ENCODE assay signal across 20 mouse cellular contexts in the genomic region with DNA sequence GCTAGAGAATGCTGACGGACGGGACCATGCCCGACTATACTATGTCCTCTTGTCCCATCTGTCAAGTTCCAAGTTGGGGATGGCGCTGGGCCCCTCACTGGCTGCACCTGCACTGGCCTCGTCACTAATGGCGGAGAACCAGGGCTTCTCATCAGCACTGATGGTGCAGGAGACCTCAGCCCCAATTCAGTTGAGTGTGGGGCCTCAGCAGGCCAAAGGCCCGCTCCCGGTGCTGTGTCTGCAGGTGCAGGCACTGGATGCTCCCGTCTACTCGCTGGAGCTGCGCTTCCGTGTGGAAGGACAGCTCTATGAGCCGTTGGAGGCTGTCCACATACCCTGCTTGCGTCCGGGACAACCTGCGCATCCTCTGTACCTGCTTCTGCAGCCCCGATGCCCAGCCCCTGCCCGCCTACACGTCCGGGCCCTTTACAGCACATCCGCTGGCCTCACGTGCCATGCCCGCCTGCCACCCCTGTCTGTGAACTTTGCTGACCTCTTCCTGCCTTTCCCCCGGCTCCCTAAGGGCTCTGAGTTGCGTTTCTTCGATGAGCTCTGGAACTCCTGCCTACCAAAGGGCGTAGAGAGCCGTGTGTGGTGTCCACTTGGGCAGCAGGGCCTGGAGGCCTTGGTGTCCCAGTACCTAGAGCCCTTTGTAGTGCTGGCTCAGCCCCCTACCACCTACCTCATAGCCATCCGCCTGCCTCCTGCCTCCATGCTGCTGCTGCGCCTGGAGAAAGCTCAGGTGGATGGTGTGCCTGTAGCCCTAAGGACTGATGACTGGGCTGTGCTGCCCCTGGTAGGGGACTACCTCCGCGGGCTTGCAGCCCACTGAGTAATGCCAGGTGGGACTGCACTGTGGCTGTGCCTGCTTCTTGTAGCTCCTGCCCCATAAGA. TPM values are rescaled to one million over a fixed set of nuclear protein-coding genes. Genes with fewer than 3 reads are reported as not detected.
DNase-seq lines count a peak whose midpoint lies in the region; ATAC-seq and TF ChIP-seq lines count a peak whose summit lies in the region.
"Had no signal": no experiment of that assay in that cellular context is flagged by ENCODE, and none has a peak within 500 bp of the region (broad histone marks: within the 10 kb centered on the region; RNA-seq: fewer than 3 reads in every experiment).

No protein-coding gene starts in this region.

- no peaks in the 10 kb centered on the region for H3K9me3 ChIP-seq in kidney, embryonic 14.5 days (ENCODE audit: control insufficient read depth, low read length)
- no peaks in the 10 kb centered on the region for H3K9me3 ChIP-seq in kidney, embryonic 15.5 days (replicated peaks)
- H3K9me3 ChIP-seq in E14TG2a.4 (ENCODE audit: low read length): no peaks in the 10 kb centered on the region
- H3K9me3 ChIP-seq in embryonic facial prominence, embryonic 13.5 days: no peaks in the 10 kb centered on the region
- H3K9me3 ChIP-seq: heart, embryonic 12.5 days; midbrain, embryonic 15.5 days had no signal

- H3K36me3 ChIP-seq in kidney, embryonic 14.5 days (ENCODE audit: control insufficient read depth, insufficient read depth, low read length): peaks cover 22% of the 10 kb centered on the region
- peaks cover 29% of the 10 kb centered on the region for H3K36me3 ChIP-seq in kidney, embryonic 15.5 days
- peaks cover 24% of the 10 kb centered on the region for H3K36me3 ChIP-seq in E14TG2a.4 (ENCODE audit: insufficient read depth, low read length)
- 0 out of 2 replicates have a peak, but pooled peaks cover 7% of the 10 kb centered on the region for H3K36me3 ChIP-seq in embryonic facial prominence, embryonic 13.5 days
- H3K36me3 ChIP-seq: midbrain, embryonic 15.5 days had no signal

- H3K27ac ChIP-seq in kidney, embryonic 14.5 days (ENCODE audit: low read depth, low read length): no peak overlapping the region
- no peak overlapping the region for H3K27ac ChIP-seq in kidney, embryonic 15.5 days
- no peak overlapping the region for H3K27ac ChIP-seq in embryonic facial prominence, embryonic 13.5 days
- H3K27ac ChIP-seq: midbrain, embryonic 15.5 days had no signal

- 0 out of 2 replicates have a peak overlapping the region, but pooled peaks have one; percentile 4 for H3K9ac ChIP-seq in kidney, embryonic 14.5 days (ENCODE audit: low read depth, low read length)
- H3K9ac ChIP-seq in kidney, embryonic 15.5 days: no peak overlapping the region
- 0 out of 2 replicates have a peak overlapping the region, but pooled peaks have one; percentile 27 for H3K9ac ChIP-seq in embryonic facial prominence, embryonic 13.5 days
- H3K9ac ChIP-seq: heart, embryonic 12.5 days; midbrain, embryonic 15.5 days had no signal

- TF ChIP-seq CTCF in E14TG2a.4 (conservative IDR thresholded peaks at IDR 0.05; ENCODE audit: low read length): no peak

- peak; percentile 28 for DNase-seq in cerebellum, adult 11-12 months
- no peak for DNase-seq in cerebellum, postnatal 10 days
- DNase-seq in adrenal gland, postnatal 4 days (ENCODE audit: low spot score in 2 of 2): no peak
- DNase-seq in urinary bladder, postnatal 36 days (ENCODE audit: low spot score in 2 of 2): no peak
- DNase-seq: cerebellum, adult 8-10 months; gastrocnemius, postnatal 14 days; heart, postnatal 36 days; kidney, postnatal 36 days; lung, adult 18-20 months; lung, postnatal 36 days had no signal

- H3K4me1 ChIP-seq in kidney, embryonic 14.5 days (ENCODE audit: control insufficient read depth, insufficient read depth, low read length): peaks cover 14% of the 10 kb centered on the region
- H3K4me1 ChIP-seq in kidney, embryonic 15.5 days: peaks cover 28% of the 10 kb centered on the region
- peaks cover 63% of the 10 kb centered on the region for H3K4me1 ChIP-seq in E14TG2a.4 (replicated peaks; ENCODE audit: low read depth, low read length)
- peaks cover 21% of the 10 kb centered on the region for H3K4me1 ChIP-seq in embryonic facial prominence, embryonic 13.5 days

- H3K4me3 ChIP-seq in kidney, embryonic 14.5 days (ENCODE audit: low read length): no peak overlapping the region
- H3K4me3 ChIP-seq in kidney, embryonic 15.5 days (replicated peaks): no peak overlapping the region
- peak overlapping the region; percentile 91 for H3K4me3 ChIP-seq in E14TG2a.4 (replicated peaks; ENCODE audit: low read length)
- no peak overlapping the region for H3K4me3 ChIP-seq in embryonic facial prominence, embryonic 13.5 days
- H3K4me3 ChIP-seq: heart, embryonic 12.5 days; midbrain, embryonic 15.5 days had no signal

- ATAC-seq in kidney, embryonic 14.5 days (ENCODE audit: low FRiP score, low TSS enrichment): no peak
- no peak for ATAC-seq in kidney, embryonic 15.5 days (replicated peaks; ENCODE audit: low FRiP score)
- no peak for ATAC-seq in embryonic facial prominence, embryonic 13.5 days (ENCODE audit: insufficient number of reproducible peaks, insufficient read depth, low FRiP score, low TSS enrichment, low read depth)
- ATAC-seq: midbrain, embryonic 15.5 days had no signal

- WGBS in kidney, embryonic 14.5 days: 88% methylated on average over 32 of the region's 32 CpGs
- 89% methylated on average over 32 of the region's 32 CpGs for WGBS in kidney, embryonic 15.5 days
- 87% methylated on average over 32 of the region's 32 CpGs for WGBS in embryonic facial prominence, embryonic 13.5 days

- no peak overlapping the region for H3K4me2 ChIP-seq in kidney, embryonic 14.5 days (replicated peaks; ENCODE audit: low read depth, low read length)
- H3K4me2 ChIP-seq in kidney, embryonic 15.5 days: no peak overlapping the region
- no peak overlapping the region for H3K4me2 ChIP-seq in embryonic facial prominence, embryonic 13.5 days
- H3K4me2 ChIP-seq: heart, embryonic 12.5 days; midbrain, embryonic 15.5 days had no signal

- H3K27me3 ChIP-seq in kidney, embryonic 14.5 days (ENCODE audit: control insufficient read depth, insufficient read depth, low read length): peaks cover 9% of the 10 kb centered on the region; the same call in 1 of the 2 replicates
- no peaks in the 10 kb centered on the region for H3K27me3 ChIP-seq in kidney, embryonic 15.5 days
- peaks cover 15% of the 10 kb centered on the region for H3K27me3 ChIP-seq in E14TG2a.4 (ENCODE audit: insufficient read depth, low read length)
- peaks cover 21% of the 10 kb centered on the region for H3K27me3 ChIP-seq in embryonic facial prominence, embryonic 13.5 days

RNA-seq across cellular contexts. Expression of gene Ap5b1, which starts 2.8 kb away (rescaled TPM):
- polyA plus RNA-seq in kidney, embryonic 14.5 days (2014; fragmentation: Nextera tagmentation; extraction: Ambion mirVana): 7.6 and 9.2 TPM in 2 replicates
- 9.7 and 10.8 TPM in 2 replicates for polyA plus RNA-seq in kidney, embryonic 15.5 days (2015; fragmentation: Nextera tagmentation; extraction: Ambion mirVana)
- polyA plus RNA-seq in embryonic facial prominence, embryonic 13.5 days (2015; fragmentation: Nextera tagmentation; extraction: Ambion mirVana): 3.1 and 3.3 TPM in 2 replicates
- 1 to 10 TPM; 6.0 to 8.9 TPM for total RNA-seq in adrenal gland, postnatal 4 days (2021)

RNA-seq across cellular contexts. Expression of gene Ovol1, which starts 10.2 kb away (rescaled TPM):
- polyA plus RNA-seq in kidney, embryonic 14.5 days (2014; fragmentation: Nextera tagmentation; extraction: Ambion mirVana): 11.1 and 11.8 TPM in 2 replicates
- 11.3 and 12.0 TPM in 2 replicates for polyA plus RNA-seq in kidney, embryonic 15.5 days (2015; fragmentation: Nextera tagmentation; extraction: Ambion mirVana)
- polyA plus RNA-seq in embryonic facial prominence, embryonic 13.5 days (2015; fragmentation: Nextera tagmentation; extraction: Ambion mirVana): 5.8 and 6.4 TPM in 2 replicates
- total RNA-seq in adrenal gland, postnatal 4 days (2021): 1 to 10 TPM in 1 of 2 experiments, not detected in 1; 1.6 TPM
- total RNA-seq: adrenal gland, adult 18-20 months; CH12.LX; gastrocnemius, postnatal 14 days; heart, postnatal 36 days; layer of hippocampus, postnatal 10 days; left cerebral cortex, postnatal 10 days had no signal
- polyA plus RNA-seq: heart, embryonic 12.5 days had no signal

RNA-seq across cellular contexts. Expression of gene Rnaseh2c, which starts 31.1 kb away (rescaled TPM):
- polyA plus RNA-seq in kidney, embryonic 14.5 days (2014; fragmentation: Nextera tagmentation; extraction: Ambion mirVana): 159 and 182 TPM in 2 replicates
- polyA plus RNA-seq in kidney, embryonic 15.5 days (2015; fragmentation: Nextera tagmentation; extraction: Ambion mirVana): 158 and 163 TPM in 2 replicates
- polyA plus RNA-seq in embryonic facial prominence, embryonic 13.5 days (2015; fragmentation: Nextera tagmentation; extraction: Ambion mirVana): 136 and 162 TPM in 2 replicates
- 100 to 1,000 TPM; 109 to 110 TPM for total RNA-seq in adrenal gland, postnatal 4 days (2021)

RNA-seq across cellular contexts. Expression of gene Kat5, which starts 39.4 kb away (rescaled TPM):
- 31.5 and 36.0 TPM in 2 replicates for polyA plus RNA-seq in kidney, embryonic 14.5 days (2014; fragmentation: Nextera tagmentation; extraction: Ambion mirVana)
- polyA plus RNA-seq in kidney, embryonic 15.5 days (2015; fragmentation: Nextera tagmentation; extraction: Ambion mirVana): 53.5 and 58.8 TPM in 2 replicates
- polyA plus RNA-seq in embryonic facial prominence, embryonic 13.5 days (2015; fragmentation: Nextera tagmentation; extraction: Ambion mirVana): 55.8 and 60.0 TPM in 2 replicates
- total RNA-seq in adrenal gland, postnatal 4 days (2021): 10 to 100 TPM; 69.0 to 83.1 TPM
